Mouse (Mus musculus): Measurements from ENCODE around the gene Slc9a6.

Slc9a6 gene

DNA sequence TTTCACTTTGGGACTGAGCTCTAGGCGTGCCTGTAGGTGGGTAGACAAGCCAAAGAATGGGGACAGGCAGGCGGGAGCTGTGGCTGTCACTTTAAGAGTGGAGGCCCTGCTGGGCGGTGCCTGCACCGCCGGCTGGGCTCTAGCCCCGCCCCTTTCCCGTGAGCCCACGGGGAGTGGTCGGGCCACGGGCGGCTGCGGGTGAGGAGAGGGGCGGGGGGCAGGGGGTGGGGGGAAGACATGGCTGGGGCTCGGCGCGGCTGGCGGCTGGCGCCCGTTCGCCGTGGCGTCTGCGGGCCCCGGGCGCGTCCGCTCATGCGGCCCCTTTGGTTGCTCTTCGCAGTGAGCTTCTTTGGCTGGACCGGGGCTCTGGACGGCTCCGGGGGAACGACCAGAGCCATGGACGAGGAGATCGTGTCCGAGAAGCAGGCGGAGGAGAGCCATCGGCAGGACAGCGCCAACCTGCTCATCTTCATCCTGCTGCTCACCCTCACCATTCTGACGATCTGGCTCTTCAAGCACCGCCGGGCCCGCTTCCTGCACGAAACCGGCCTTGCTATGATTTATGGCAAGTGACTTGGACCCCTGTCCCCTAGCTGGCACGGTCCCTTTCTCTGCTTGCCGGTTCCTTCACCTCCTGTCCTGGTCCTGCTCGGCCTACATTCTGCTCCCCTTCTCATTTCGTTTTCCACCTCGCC is at the start of gene Slc9a6:
Gene Slc9a6 (plus strand): TSS at position 135 of the 695 bp plus-strand sequence.
- DNase-seq = peak; percentile 73 to 76

DNA sequence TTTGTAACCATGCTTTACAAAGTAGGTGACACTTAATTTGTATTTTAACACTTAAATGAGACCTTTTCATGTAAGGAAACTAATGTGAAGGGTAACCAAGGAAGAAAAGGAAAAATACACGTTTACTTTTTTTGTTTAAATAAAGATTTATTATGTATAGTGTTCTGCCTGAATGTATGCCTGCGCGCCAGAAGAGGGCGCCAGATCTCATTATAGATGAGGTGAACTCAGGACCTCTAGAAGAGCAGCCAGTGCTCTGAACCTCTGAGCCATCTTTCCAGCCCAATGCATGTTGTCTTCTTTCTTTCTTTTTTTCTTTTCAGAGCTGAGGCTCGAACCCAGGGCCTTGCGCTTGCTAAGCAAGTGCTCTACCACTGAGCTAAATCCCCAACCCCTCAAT is 37.1 kb upstream of the Slc9a6 start:
- DNase-seq = peak; percentile 31 to 40

DNA sequence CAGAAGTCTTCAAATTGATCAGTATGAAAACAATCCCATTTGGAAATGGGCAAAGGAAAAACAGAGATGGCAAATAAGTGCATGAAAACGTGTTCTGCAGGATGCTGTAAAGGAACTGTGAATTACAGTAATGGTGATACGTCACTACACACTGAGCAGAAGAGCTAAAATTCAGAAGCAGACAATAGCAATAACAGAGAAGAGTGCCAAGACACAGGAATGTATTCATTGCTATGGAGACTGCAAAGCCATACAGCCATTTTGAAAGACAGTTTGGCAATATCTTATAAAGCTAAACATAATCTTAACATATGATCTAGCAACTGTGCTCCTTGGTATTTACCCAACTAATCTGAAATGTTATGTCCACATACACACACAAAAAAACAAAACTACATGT is 31.4 kb upstream of the Slc9a6 start:
- no peak for DNase-seq

DNA sequence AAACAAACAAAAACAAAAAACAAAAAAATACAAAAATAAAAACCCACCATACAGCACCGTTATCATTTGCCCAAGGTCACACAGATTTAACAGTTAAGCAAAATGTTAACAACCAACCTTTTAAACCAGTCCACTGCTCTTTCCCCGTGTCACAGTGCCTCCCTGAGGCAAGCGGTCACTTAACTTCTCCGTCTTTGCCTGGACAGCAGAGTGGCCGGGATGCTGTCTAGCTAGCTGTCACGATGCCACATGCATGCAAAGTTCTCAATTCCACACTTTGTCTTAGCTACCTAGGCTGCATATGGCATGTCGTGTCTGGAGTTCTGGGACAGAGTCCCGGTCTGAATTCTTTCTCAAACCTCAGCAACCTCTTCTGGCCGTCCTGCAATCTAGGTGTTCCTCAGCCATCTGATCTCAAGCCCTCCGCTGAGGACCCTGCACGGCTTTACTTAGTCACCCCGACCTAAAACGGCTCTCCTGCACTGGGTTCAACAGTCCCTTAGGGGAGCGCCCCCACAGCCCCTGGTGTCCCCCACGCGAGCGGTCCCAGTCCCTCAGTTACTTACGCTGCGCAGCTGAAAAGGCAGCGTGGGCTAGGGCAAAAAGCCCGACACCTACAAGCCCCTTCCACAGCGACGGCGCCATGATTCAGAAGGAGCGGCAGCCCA is 12.2 kb upstream of the Slc9a6 start:
- no peak for DNase-seq

DNA sequence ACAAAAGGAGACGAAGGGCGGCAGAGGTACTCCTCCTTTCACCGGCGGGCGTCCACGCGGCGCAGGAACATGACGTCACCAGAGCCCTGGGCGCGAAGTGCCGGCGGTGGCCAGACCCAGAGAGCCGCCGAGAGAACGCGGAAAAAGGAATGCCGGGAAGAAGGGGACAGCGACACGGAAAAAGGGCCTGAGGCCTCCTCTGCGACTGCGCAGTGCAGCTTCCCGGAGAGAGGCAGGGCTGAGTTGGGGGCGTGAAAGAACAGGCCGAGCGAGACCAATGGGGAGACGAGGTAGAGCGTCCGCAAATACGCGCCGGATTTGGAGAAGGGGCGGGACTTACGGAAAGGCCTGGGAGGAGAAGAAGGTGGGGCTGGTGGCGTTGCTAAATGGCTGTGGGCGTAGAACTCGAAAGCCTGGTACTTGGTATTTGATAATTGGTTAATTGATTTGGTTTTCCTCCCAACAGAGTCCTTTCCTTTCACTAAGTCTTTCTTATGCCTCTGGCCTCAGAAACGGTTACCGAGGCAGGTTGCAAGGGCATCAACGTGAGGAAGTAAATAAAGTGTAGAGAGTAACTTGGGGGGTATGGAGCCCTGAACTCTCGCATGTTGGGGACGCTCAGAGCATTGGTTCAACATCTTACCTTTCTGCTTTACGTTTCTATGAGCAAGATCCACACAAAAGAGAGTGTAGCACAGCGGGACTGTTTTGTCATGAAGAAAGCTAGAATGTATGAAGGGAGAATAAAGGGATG is 11.5 kb upstream of the Slc9a6 start, which contains the start of gene Mmgt1:
Gene Mmgt1 (minus strand): TSS at position 183 of the 754 bp plus-strand sequence.
- peak; percentile 81 to 84 for DNase-seq

DNA sequence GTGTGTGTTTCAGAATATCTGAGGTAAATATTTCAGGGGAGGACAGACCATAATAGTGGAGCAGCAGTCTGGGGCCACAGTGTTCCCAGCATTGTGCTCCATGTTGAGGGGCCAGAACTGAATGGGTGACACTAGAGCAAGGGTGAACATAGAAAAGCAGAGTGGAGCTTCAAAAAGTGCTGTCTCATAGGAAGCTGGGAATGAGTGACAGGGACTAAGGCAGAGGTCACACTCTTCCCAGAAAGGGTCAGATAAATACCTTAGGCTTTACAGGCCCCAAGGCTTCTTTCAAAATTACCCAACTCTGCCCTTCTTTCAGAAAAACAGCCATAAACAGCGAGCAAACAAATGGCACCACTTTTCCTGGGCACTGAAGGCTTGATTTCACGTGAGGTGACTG is 3.0 kb upstream of the Slc9a6 start:
- DNase-seq = no peak

DNA sequence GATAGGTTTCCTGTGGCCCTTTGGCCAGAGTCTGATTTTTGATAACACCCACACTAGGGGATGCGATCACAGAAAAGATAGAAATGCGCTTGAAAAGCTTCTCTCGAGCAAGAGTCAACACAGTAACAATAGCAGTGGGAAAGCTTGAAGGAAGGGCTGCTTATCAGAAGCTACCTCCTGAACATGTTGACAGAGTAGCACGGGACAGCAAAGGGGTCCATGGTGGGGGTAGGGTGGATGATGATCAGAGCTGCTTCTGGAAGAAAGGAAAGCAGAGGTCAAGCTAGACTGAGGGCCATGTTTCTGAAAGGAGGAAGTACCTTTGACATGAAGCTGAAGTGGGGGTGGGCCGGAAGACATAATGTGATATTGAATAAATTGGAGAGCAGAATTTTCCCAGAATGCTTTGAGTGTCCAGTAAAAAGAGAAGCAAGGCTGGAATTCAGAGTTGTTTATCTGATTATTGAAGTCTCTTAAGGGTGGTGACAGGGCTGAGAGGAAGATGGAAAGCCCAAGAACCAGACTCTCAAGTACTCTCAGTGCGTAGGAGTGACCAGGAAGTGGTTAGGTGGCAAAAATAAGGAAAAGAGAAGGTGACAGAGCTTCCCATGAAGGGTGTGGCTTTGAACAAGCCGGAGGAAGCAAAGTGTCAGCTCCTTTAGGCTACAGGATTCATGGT is 2.4 kb upstream of the Slc9a6 start:
- no peak for DNase-seq

DNA sequence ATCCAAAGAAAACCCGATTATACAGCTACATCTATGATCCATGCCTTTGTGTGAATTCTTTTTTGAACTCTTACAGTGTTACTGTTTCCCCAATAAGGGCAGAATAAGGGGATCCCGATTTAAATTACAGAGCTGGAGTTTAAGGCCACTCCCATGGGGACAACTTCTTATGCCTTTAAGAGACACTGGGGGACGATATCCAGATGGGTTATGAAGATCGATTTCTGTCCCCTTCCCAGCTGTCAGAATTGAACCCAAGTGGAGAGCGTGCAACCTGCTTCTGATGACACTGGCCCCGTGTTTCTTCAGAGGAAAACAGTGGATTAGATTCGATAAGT is 303 bp upstream of the Slc9a6 start:
- DNase-seq = no peak

DNA sequence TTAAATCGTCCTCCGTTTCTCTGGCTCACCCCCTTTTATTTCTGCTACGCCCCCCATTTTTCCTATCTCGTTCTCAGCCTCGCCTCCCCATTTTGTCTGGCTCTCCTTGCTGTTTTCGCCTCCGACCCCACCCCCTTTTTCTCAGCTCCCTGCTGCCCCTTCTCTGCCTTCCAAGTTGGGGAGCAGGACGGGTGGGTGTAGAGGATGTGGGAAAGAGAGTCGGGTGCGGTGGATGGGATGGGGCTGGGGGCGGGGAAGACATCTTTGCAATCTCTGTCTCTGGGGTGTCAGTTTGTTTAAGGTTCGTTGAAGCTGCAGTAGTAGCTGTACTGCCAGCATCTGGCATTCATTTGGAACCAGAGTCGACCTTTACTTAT is 749 bp downstream of the Slc9a6 start:
- peak; percentile 4 to 5 for DNase-seq

DNA sequence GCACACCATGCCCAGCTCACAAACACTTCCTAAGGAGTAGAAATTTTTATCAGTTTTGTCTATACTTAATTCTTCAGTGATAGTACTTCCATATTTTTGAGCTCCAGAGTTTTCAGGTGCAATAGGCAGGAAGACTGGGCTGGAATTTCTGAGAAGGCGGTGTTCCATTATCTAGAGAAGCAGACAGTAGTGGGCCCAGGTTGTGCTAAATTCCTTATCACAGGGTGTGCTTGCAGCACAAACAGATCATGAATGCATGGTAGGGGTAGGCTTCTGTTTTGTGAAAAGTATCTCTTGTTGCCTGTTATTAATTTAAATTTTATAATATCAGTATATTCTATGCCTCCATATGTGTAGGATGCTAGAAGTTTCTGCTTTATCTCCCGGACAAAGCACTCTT is 5.7 kb downstream of the Slc9a6 start:
- no peak for DNase-seq

DNA sequence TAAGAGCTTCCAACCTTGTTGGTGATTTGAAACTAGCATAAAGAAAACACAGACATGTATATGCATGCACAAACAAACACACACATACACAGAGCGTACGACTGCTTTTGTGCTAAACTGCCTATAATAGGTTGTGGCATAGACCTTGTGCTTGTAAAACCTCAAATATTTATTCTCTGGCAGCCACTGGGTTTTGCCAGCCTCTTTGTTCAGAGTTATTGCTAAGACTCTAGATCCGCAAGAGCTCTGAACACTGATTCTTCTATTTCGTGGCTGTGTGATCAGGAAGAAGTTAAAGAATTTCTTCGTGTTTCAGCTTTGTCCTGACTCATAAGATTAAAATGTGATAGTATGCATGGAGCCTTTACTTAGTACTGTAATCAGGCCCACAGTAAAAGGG is 26.6 kb downstream of the Slc9a6 start:
- DNase-seq = no peak

DNA sequence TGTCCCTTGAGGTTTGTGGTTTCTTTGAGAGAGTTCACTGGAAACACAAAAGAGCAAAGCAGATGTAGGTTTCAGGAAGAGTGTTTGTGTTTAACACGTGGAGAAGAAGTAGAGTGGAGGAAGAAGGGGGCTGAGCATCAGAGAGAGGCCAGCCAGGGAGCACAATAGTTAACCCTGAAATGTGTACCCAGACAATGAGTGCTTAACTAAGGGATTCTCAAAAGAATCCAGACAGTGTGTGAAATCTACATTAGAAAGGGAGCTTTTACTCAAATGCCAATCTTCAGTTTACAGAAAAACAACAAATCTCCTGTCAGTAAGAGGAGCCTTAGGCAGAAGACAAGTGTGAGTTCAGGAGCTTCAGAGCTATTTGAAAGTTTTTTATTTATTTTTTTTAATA is 30.5 kb downstream of the Slc9a6 start:
- no peak for DNase-seq

DNA sequence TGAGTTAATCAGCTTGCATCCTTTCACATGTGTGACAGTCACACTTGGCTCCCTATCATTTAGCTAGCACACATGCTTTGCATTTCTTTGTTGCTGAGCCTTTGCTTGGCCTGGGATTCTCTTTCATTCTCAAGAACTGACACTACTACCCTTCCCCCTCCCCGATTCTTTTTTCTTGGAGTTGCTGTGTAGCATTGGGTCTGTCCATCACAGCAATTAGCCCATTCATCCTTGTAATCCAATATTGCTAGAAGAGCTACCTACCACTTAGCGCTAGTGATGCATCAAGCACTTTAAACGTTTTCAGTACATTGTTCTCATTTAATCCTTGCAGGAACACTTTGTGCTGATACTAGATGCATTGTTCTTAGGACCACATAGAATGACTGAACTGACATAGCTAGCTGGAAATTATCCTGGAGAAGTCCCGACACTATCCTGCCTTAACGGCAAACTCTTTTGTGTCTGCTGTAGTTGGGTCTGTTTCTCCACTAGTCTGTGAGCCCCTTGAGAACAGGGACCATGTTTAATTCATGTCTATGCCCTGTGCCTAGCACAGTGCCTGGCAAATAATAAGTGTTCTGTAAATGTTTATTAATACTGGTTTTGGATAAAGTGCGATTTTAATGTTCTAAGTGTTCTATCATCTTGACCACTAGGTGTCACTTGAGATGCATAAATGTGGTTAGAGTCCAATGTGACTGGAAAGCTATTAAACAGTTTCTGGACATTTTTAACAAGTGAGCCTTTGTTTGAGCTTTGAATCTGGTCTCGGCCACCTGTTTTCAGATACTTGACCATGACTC is 40.2 kb downstream of the Slc9a6 start:
- DNase-seq = no peak

DNA sequence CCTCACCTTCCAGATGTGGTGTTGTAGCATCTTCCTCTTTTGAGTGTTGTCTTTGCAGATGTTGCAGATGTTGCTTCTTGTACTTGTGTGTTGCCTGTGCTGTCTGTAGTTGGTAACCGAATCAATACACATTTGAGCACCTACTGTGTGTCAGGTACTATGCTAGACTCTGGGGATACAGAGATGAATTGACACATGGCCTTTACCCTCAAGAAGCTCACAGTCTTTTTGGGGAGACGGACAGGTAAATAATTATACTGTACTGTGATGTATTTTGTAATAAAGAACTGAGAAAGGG is 40.7 kb downstream of the Slc9a6 start:
- DNase-seq = no peak

DNA sequence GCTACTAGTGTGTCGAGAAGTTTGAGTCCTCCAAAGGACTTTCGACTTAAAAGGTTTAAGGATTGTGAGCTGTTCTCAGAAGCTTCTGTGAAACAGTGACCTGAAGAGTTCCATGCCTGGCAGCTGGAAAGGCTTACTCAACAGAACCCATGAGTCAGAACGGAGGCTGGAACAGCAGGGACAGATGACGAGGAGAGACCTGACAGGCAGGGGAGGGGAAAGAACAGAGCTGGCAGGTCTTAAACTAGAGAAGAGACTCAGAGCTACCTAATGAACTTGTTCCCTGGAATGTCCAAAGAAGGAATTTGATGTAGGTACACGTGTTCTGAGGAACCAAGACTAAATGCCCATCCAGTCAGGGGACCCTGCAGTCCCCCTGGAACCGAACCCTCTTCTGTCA is 41.3 kb downstream of the Slc9a6 start:
- DNase-seq = no peak

DNA sequence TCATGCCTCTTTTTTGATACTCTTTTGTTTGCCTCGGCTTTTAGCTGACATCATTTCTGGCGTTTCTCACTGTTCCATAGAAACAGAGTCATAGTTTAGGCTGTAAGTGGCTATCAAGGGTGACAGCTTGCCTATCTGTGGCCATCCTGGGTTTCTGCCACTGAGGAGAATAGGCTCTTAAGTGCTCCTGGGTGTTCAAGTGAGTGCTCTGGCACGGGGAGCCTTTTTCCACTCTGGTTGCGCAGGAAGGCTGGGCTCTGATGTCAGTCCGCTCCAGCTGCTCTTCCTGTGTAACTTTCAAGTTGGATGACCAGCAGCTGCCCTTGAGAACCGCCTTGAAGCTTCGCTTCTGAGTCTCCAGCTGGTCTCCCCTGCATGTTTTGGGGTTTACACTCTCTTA is 42.2 kb downstream of the Slc9a6 start:
- no peak for DNase-seq

DNA sequence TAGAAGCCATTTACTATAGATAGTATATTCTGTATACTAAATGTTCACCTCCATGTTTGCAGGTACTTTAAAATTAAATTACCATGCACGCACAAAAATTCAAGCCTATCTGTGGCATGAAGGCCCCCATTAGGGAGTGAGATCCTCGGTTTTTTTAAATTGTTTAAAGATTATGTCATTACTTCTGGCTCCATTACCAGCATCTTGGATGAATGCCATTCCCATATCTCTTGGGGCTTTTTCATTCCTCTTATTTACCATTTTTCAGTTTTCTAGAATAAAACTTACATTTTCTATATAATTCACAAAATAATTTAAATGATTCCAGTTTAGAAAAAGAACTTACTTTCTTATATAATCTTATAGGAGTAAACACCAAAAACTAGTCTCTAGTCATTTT is 46.1 kb downstream of the Slc9a6 start:
- DNase-seq = no peak

DNA sequence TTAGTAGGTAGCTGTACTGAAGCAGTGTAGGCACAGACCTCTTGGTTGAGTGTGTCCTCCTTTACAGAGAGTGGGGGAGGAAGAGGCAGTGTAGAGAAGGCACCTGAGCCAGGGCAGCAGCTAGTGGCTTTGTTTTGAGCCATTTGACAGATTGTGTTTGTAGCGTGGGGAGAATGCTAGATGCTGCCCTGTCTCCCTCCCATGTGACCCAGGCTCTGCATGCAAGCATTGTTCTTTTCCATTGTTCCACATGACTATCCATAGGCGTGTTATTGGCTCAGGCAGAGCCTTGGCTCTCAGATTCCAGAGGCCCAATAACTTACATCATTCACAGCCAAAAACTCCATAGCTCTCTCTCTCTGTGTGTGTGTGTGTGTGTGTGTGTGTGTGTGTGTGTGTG is 49.7 kb downstream of the Slc9a6 start:
- no peak for DNase-seq

DNA sequence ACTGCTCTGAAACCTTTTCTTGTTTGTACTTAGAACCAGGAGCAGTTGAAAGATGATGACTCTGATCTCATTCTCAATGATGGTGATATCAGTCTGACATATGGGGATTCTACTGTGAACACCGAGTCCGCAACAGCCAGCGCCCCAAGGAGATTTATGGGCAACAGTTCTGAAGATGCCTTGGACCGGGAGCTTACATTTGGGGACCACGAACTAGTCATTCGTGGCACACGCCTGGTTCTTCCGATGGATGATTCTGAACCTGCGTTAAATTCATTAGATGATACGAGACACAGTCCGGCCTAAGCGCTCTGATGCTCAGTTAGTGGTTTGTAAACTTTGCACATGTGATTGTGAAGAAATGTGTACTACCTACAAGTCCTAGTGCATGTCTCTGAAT is 51.6 kb downstream of the Slc9a6 start:
- no peak for DNase-seq

DNA sequence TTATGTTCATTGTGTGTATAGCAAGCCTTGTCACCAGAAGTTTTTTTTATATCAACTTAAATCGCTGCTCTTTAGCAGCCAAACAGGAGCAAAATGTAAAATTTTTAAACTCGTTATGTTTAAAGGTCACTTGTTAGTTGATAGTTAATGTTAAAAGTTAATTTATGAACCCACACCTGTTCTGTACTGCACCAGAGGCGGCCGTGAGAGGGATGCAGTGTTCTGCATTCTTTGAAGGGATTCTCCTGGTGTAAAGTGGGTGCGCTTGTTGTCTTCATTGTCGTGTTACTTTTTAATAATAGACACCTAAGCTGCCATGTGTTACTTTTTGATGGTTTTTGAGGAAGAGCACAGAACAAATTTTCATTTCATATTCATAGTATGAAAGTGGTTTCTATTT is 52.8 kb downstream of the Slc9a6 start:
- DNase-seq = no peak

DNA sequence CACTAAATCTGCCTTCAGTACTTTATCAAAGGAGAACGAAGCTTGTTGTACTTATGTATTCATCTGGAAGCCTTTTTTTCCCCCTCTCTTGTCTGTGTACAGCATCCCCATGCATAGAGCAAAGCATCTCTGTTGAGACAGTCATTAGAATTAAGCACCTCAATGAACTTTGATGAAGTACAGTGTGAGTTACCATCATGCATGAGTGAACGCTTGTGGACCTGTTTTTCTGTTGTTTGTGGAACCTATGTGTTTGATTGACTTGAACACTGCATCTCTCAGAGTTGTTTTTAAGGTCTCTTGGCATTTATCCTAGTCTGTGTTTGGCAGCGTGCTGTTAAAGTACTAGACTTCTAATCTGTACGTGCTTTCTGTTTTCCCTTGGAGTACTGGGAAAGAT is 53.8 kb downstream of the Slc9a6 start:
- no peak for DNase-seq

DNA sequence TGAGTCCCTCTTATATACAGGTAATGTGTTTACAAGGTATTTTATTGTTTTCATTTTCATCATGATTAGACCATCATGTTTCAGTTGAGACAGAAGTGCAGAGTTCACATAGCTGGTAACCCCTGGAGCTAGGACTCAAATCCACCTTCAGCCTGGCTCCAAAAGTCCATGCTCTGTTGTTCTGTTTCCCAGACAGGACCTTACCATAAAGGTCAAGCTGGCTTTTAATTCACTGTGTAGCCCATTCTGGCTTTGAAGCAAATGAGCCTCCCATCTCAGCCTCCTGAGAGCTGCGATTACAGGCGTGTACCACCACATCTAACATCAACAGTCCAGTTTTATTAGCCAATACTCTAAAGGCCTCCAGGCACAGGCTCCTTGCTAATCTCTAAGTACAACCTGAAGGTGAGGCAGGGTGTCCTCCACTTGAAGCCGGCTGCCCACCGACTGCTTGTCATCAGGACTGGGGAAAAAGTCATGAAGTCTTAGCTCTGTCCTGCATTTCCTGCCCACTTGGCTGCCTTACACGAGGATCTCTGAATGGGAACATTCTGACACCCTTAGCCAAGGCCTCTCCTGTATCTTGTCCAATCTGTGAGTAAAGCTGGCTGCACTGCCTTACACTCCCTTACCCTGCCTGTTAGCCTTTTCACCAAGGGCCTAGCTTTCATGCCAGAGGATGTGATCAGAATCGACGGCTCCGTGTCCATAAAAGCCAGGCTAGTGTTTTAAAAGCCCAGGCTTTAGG is 55.8 kb downstream of the Slc9a6 start:
- DNase-seq = no peak
